Mouse (Mus musculus): Measurements from ENCODE around the gene 5730522E02Rik. TPM values are rescaled to one million over a fixed set of nuclear protein-coding genes. Genes with fewer than 3 reads are reported as not detected.

5730522E02Rik gene
- total and polyA plus RNA-seq, 3 experiments = not detected

GRCm38 (mm10) chr11:25872317-25872716 lies 338.2 kb downstream of the 5730522E02Rik start:
- TF ChIP-seq NRF1 (IDR thresholded peaks at IDR 0.05; ENCODE audit: insufficient read depth, low read depth, low read length, poor library complexity, severe bottlenecking) (no peak), RAD21 (IDR thresholded peaks at IDR 0.05; ENCODE audit: low read depth, low read length) (no peak), POLR2AphosphoS2 (IDR thresholded peaks at IDR 0.05; ENCODE audit: low read length) (no peak)
- Histone ChIP-seq H3K79me2 (ENCODE audit: control insufficient read depth, insufficient read depth, low read length, poor library complexity) (no peaks in the 10 kb centered on the region), H3K27ac (ENCODE audit: control insufficient read depth, low read depth, low read length) (no peak overlapping the region), H3K27me3 (ENCODE audit: control insufficient read depth in 1 of 2, insufficient read depth in 2 of 2, low read length in 2 of 2) (no peaks in the 10 kb centered on the region), H3K4me1 (ENCODE audit: control insufficient read depth in 1 of 2, insufficient read depth in 2 of 2, low read length in 2 of 2) (no peaks in the 10 kb centered on the region), H3K4me3 (ENCODE audit: control insufficient read depth in 1 of 2, insufficient read depth in 1 of 2, low read depth in 2 of 2, low read length in 2 of 2) (no peak overlapping the region), H3K9ac (ENCODE audit: control insufficient read depth, low read depth, low read length, poor library complexity, severe bottlenecking) (no peak overlapping the region), H3K36me3 (ENCODE audit: control insufficient read depth in 1 of 2, insufficient read depth in 2 of 2, low read length in 2 of 2) (no peaks in the 10 kb centered on the region), H3K9me3 (replicated peaks; ENCODE audit: insufficient read depth, low read length) (no peaks in the 10 kb centered on the region)
- DNase-seq (ENCODE audit: low read depth, low spot score) = no peak

- H3K27me3 ChIP-seq (ENCODE audit: control insufficient read depth in 1 of 2, insufficient read depth in 2 of 2, low read length in 2 of 2) = no peaks in the 10 kb centered on the region
- no peak overlapping the region for H3K4me3 ChIP-seq (ENCODE audit: control insufficient read depth in 1 of 2, insufficient read depth in 1 of 2, low read depth in 2 of 2, low read length in 2 of 2)
- H3K9me3 ChIP-seq (replicated peaks; ENCODE audit: insufficient read depth, low read length) = no peaks in the 10 kb centered on the region
- TF ChIP-seq MAX (IDR thresholded peaks at IDR 0.05; ENCODE audit: low read length) = no peak
- H3K27ac ChIP-seq (ENCODE audit: control insufficient read depth, low read depth, low read length) = no peak overlapping the region
- H3K36me3 ChIP-seq (ENCODE audit: control insufficient read depth in 1 of 2, insufficient read depth in 2 of 2, low read length in 2 of 2) = no peaks in the 10 kb centered on the region
- no peak for DNase-seq (ENCODE audit: low read depth, low spot score)
- no peak overlapping the region for H3K9ac ChIP-seq (ENCODE audit: control insufficient read depth, low read depth, low read length, poor library complexity, severe bottlenecking)
- no peaks in the 10 kb centered on the region for H3K4me1 ChIP-seq (ENCODE audit: control insufficient read depth in 1 of 2, insufficient read depth in 2 of 2, low read length in 2 of 2)
- no peaks in the 10 kb centered on the region for H3K79me2 ChIP-seq (ENCODE audit: control insufficient read depth, insufficient read depth, low read length, poor library complexity)
Observed at GRCm38 (mm10) chr11:25866292-25866691, 344.3 kb downstream of the 5730522E02Rik start.

GRCm38 (mm10) chr11:25862686-25863085 lies 347.9 kb downstream of the 5730522E02Rik start:
- DNase-seq (ENCODE audit: low read depth, low spot score) = peak; percentile 59
- Histone ChIP-seq H3K9ac (ENCODE audit: control insufficient read depth, low read depth, low read length, poor library complexity, severe bottlenecking) (no peak overlapping the region), H3K4me1 (ENCODE audit: control insufficient read depth in 1 of 2, insufficient read depth in 2 of 2, low read length in 2 of 2) (no peaks in the 10 kb centered on the region), H3K27ac (ENCODE audit: control insufficient read depth, low read depth, low read length) (no peak overlapping the region), H3K4me3 (ENCODE audit: control insufficient read depth in 1 of 2, insufficient read depth in 1 of 2, low read depth in 2 of 2, low read length in 2 of 2) (no peak overlapping the region), H3K79me2 (ENCODE audit: control insufficient read depth, insufficient read depth, low read length, poor library complexity) (no peaks in the 10 kb centered on the region), H3K9me3 (replicated peaks; ENCODE audit: insufficient read depth, low read length) (no peaks in the 10 kb centered on the region), H3K27me3 (ENCODE audit: control insufficient read depth in 1 of 2, insufficient read depth in 2 of 2, low read length in 2 of 2) (peaks cover 0 to 1% of the 10 kb centered on the region in 2 experiments; a peak in 1 of 4 replicates), H3K36me3 (ENCODE audit: control insufficient read depth in 1 of 2, insufficient read depth in 2 of 2, low read length in 2 of 2) (no peaks in the 10 kb centered on the region)
- TF ChIP-seq JUND (IDR thresholded peaks at IDR 0.05; ENCODE audit: low read depth, low read length) (no peak), GATA1 (IDR thresholded peaks at IDR 0.05; ENCODE audit: low read depth, low read length) (no peak), UBTF (IDR thresholded peaks at IDR 0.05; ENCODE audit: borderline replicate concordance, insufficient read depth, low read depth, low read length) (no peak), RAD21 (IDR thresholded peaks at IDR 0.05; ENCODE audit: low read depth, low read length) (peak; percentile 86), SMC3 (IDR thresholded peaks at IDR 0.05; ENCODE audit: low read depth, low read length) (peak; percentile 85), TBP (IDR thresholded peaks at IDR 0.05; ENCODE audit: low read depth, low read length) (no peak), SIN3A (IDR thresholded peaks at IDR 0.05; ENCODE audit: low read length) (no peak), ZKSCAN1 (IDR thresholded peaks at IDR 0.05; ENCODE audit: low read depth, low read length) (no peak), CTCF (IDR thresholded peaks at IDR 0.05 in 2 of 3, conservative IDR thresholded peaks at IDR 0.05 in 1 of 3; ENCODE audit: control insufficient read depth in 1 of 3, insufficient read depth in 1 of 3, low read depth in 2 of 3, low read length in 3 of 3, poor library complexity in 1 of 3, severe bottlenecking in 1 of 3) (peak; percentile 62 to 89 (median 80)), MAFK (IDR thresholded peaks at IDR 0.05; ENCODE audit: borderline replicate concordance, low read depth, low read length) (no peak), TAL1 (IDR thresholded peaks at IDR 0.05; ENCODE audit: low read length) (no peak), NELFE (IDR thresholded peaks at IDR 0.05; ENCODE audit: low read depth, low read length) (no peak), ZC3H11A (IDR thresholded peaks at IDR 0.05; ENCODE audit: low read depth, low read length) (peak; percentile 76), MYB (IDR thresholded peaks at IDR 0.05; ENCODE audit: low read depth, low read length) (no peak), TCF12 (IDR thresholded peaks at IDR 0.05; ENCODE audit: low read depth, low read length) (no peak), MAZ (IDR thresholded peaks at IDR 0.05; ENCODE audit: low read depth, low read length) (no peak)

Data from MEL (cell line).